Mouse (Mus musculus) ES-E14 (cell line): ENCODE measurements at regions not wholly inside any gene's neighbourhood (a gene's known extent, or its start where the extent isn't known, plus 50 kb on each side); places are given as distances from the start of the nearest gene placed in this dataset.

Experiments used
- DNase-seq: peaks from one replicate; pipeline ENCODE4 v3.0.0-alpha.2; 2013; ENCODE audit warnings: low read depth, low spot score
- H3K27ac ChIP-seq: 2 replicates; pipeline ENCODE4 v1.5.1; 2012; ENCODE audit warnings: low read depth, mild to moderate bottlenecking, low read length, moderate library complexity, mixed read lengths; ENCODE audit not compliant: poor library complexity, insufficient read depth, severe bottlenecking
- H3K36me3 ChIP-seq: 2 replicates; pipeline ENCODE4 v1.6.1; 2012; ENCODE audit warnings: mild to moderate bottlenecking, low read length, moderate library complexity, mixed read lengths; ENCODE audit not compliant: control insufficient read depth, poor library complexity, insufficient read depth, severe bottlenecking
- H3K4me1 ChIP-seq, 2 experiments: fragments of 150-350 bp in 1 of 2; sonication (generic) in 1 of 2; 2 replicates each; pipeline ENCODE4 v1.6.1; 2012; ENCODE audit warnings: low read length in 2 of 2, mild to moderate bottlenecking in 1 of 2, mixed read lengths in 1 of 2; ENCODE audit not compliant: control insufficient read depth in 2 of 2, insufficient read depth in 2 of 2, poor library complexity in 1 of 2
- H3K4me3 ChIP-seq, 2 experiments: fragments of 150-350 bp in 1 of 2; sonication (generic) in 1 of 2; 2 replicates each; pipeline ENCODE4 v1.5.1; 2012; ENCODE audit warnings: low read length in 2 of 2, low read depth in 1 of 2, mild to moderate bottlenecking in 1 of 2, mixed read lengths in 1 of 2; ENCODE audit not compliant: insufficient read depth in 1 of 2, poor library complexity in 1 of 2, severe bottlenecking in 1 of 2
- H3K9ac ChIP-seq: 2 replicates; pipeline ENCODE4 v1.6.1; 2012; ENCODE audit warnings: low read depth, mild to moderate bottlenecking, low read length, mixed read lengths; ENCODE audit not compliant: poor library complexity, insufficient read depth, severe bottlenecking
- H3K9me3 ChIP-seq: fragments of 150-350 bp; sonication (generic); 2 replicates; pipeline ENCODE4 v1.6.1; 2012; ENCODE audit warnings: low read depth, mild to moderate bottlenecking, low read length; ENCODE audit not compliant: control insufficient read depth, insufficient read depth
- CHD2 ChIP-seq: IDR thresholded peaks from 2 replicates; pipeline ENCODE4 v1.6.1; 2014; ENCODE audit warnings: mild to moderate bottlenecking, low read depth, low read length, inconsistent platforms
- HCFC1 ChIP-seq: IDR thresholded peaks from 2 replicates; pipeline ENCODE4 v1.6.1; 2012; ENCODE audit warnings: low read length, inconsistent platforms, borderline replicate concordance; ENCODE audit not compliant: insufficient read depth
- MAFK ChIP-seq: IDR thresholded peaks from 2 replicates; pipeline ENCODE4 v1.6.1; 2014; ENCODE audit warnings: mild to moderate bottlenecking, low read depth, low read length, inconsistent platforms; ENCODE audit not compliant: insufficient read depth
- ZC3H11A ChIP-seq: IDR thresholded peaks from 2 replicates; pipeline ENCODE4 v1.6.1; 2012; ENCODE audit warnings: low read depth, mild to moderate bottlenecking, inconsistent platforms, low read length, borderline replicate concordance
- ZNF384 ChIP-seq: IDR thresholded peaks from 2 replicates; pipeline ENCODE4 v1.6.1; 2012; ENCODE audit warnings: low read depth, low read length, inconsistent platforms
- in situ Hi-C, 2 experiments: fragments of 600-800 bp; cut with MboI; formaldehyde crosslinking; loops; one replicate each; pipeline ENCODE4 v1.15.1; 2025; ENCODE audit warnings: low sequenced_read_pairs in 2 of 2, inconsistent platforms in 1 of 2; ENCODE audit not compliant: unreplicated experiment in 2 of 2

DNA sequence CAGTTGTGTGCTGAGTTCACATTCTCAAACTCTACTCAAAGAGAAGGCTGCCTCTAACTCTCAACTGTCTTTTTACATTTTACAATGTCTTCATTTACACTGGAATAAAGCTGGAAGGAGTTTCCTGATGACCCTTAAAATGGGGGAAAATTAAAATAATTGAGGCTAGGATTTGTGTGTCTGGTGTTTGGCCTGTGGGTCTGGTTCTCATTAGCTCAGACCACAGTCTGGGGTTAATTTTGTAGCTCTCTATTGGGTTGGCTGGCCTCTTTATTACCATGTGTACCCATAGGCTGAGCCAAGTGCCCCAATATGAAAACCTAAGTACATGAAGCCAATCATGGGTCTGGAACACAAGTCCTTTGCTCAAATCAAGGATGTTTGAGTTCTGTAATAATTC is 128.0 kb upstream of the Sox11 start:
- Histone ChIP-seq H3K4me3 (no peak overlapping the region), H3K27ac (no peak overlapping the region), H3K9ac (no peak overlapping the region), H3K36me3 (no peaks in the 10 kb centered on the region), H3K9me3 (no peaks in the 10 kb centered on the region), H3K4me1 (no peaks in the 10 kb centered on the region)
- TF ChIP-seq MAFK: no peak
- no peak for TF ChIP-seq HCFC1
- in situ Hi-C loops: loop anchor here in 1 of 2 experiments (10.0 kb wide), 1 partner anchor 64 kb away; no protein-coding TSS in a partner anchor
- no peak for DNase-seq

DNA sequence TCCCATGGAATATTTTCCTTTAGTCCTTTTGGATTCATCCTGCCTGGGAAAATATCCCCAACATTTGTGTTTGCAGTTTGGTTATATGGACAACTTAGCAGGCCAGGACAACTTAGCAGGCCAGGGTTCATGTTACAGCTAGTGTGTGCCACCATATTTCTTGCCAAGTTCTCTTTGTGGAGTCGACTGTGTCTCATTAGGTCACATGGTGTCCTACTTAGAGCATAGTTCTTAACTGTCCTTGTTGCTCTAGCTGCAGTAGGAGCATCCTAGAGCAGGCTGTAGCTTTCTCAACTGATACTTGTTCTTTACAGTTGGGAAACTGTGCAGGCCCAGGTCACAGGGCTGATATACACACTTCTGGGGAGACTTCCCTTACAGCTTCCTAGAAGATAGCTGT is 126.4 kb upstream of the Sox11 start:
- no peak overlapping the region for H3K9ac ChIP-seq
- no peaks in the 10 kb centered on the region for H3K36me3 ChIP-seq
- TF ChIP-seq CHD2: no peak
- TF ChIP-seq ZNF384: no peak
- TF ChIP-seq HCFC1: no peak
- no peak for TF ChIP-seq ZC3H11A
- no peak for TF ChIP-seq MAFK
- no peak for DNase-seq
- H3K4me1 ChIP-seq: no peaks in the 10 kb centered on the region
- H3K27ac ChIP-seq: no peak overlapping the region
- H3K9me3 ChIP-seq: no peaks in the 10 kb centered on the region
- no peak overlapping the region for H3K4me3 ChIP-seq
- in situ Hi-C loops: no loop called here

DNA sequence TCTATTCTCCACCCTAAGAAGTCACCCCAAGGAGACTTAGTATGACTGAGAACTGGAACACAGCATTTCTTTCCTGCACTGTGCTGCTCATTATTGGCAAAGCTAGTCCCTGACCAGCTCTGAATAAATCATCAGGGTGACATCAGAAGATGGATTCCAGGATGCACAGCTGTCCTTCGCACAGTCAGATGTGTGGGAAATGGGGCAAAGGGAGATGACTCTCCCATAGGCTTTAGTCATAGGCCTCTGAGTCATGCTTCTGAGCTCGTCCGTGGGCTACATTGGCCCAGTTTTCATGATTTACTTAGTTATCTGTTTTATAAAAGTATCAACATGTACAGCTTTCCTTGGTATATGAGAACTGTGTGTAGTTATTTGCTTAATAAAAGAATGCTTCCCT is 125.8 kb upstream of the Sox11 start:
- H3K9me3 ChIP-seq: no peaks in the 10 kb centered on the region
- DNase-seq: no peak
- no peak overlapping the region for H3K4me3 ChIP-seq
- in situ Hi-C loops: no loop called here
- no peaks in the 10 kb centered on the region for H3K4me1 ChIP-seq
- no peak overlapping the region for H3K9ac ChIP-seq
- TF ChIP-seq ZC3H11A: no peak
- no peak overlapping the region for H3K27ac ChIP-seq
- H3K36me3 ChIP-seq: no peaks in the 10 kb centered on the region

DNA sequence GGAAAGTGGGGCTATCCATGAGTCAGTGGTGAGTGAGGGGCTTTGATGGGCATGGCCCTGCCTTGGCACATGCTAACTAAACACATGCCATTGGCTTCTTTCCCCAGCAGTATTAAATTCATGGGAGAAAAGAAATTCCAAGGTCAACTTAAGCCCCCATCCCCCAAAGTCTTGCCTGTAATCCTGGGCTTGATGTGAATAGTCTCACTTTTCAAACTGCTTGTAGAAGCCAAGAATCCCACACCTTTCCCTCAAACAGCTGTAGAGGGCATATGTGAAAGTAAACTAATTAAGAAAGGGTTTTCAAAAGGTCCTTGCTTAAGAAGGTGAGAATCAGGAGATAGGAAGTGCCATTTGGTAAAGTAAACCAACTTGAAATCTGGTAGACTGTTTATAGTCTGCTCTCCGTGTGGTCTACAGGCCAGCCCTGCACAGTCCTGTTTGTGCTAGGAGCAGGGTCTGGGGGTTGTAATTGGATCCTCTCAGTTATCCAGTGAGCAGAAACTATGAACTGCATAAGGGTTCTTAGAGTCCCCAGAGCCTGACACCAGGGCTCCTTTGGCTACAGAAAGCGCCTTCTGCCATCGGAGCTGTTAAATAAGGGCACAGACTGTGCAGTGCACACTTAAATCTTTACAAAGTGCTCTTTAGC is 123.3 kb upstream of the Sox11 start:
- in situ Hi-C loops: no loop called here
- no peak for DNase-seq
- Histone ChIP-seq H3K36me3 (no peaks in the 10 kb centered on the region), H3K4me1 (no peaks in the 10 kb centered on the region), H3K4me3 (no peak overlapping the region), H3K9ac (no peak overlapping the region), H3K9me3 (no peaks in the 10 kb centered on the region), H3K27ac (no peak overlapping the region)
- TF ChIP-seq CHD2 (no peak), ZC3H11A (no peak), ZNF384 (no peak), HCFC1 (no peak), MAFK (no peak)

DNA sequence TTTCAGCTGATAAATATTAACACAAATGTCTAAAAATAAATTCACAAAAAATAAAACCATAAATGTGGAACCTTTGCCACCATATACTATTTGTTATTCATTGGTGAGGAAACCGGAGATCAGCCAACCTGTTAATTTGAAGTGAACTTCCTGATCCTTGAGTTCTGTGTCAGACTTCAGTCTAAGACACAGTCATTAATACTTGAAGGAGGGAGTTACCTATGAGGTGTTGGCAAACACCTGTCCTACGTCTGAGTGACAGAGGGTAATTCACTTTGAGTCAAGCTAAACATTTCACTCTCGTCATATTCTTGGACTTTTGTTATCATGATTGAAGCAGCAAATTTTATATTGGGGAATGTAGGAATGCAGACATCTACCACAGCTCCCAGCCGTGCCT is 116.3 kb upstream of the Sox11 start:
- no peak for DNase-seq
- Histone ChIP-seq H3K36me3 (no peaks in the 10 kb centered on the region), H3K4me1 (no peaks in the 10 kb centered on the region), H3K4me3 (no peak overlapping the region), H3K27ac (no peak overlapping the region), H3K9me3 (no peaks in the 10 kb centered on the region), H3K9ac (no peak overlapping the region)
- no peak for TF ChIP-seq HCFC1
- TF ChIP-seq MAFK: no peak
- no peak for TF ChIP-seq ZNF384
- no peak for TF ChIP-seq ZC3H11A
- no peak for TF ChIP-seq CHD2
- in situ Hi-C loops: no loop called here
